Mouse (Mus musculus): Measurements from ENCODE around the gene Fbrsl1. TPM values are rescaled to one million over a fixed set of nuclear protein-coding genes. Genes with fewer than 3 reads are reported as not detected.

Gene Fbrsl1
- polyA plus RNA-seq, 1 experiment: 25.6 TPM

DNA sequence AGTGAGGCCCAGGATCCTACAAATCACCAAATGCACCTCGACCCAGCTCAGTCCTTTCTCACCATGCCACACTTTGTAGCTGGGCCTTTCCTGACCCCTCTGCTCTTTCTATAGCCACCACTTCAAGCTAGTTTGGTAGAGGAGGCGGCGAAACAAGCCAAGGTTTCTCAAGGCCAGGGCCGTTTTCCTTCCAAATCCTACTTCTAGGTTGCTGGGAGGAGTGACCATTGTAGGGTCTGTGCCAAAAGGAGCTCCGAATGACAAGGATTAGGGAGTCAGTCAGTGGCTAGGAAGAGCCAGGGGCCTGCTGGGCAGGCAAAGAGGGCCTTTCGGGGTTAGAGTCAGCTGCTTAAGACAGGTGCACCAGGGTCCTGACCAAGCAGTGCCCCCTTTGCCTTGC lies 63.8 kb downstream of the Fbrsl1 start:
- 89% methylated on average over 6 of the region's 6 CpGs for WGBS
- TF ChIP-seq CTCF (IDR thresholded peaks at IDR 0.05; ENCODE audit: control insufficient read depth, insufficient read depth, low read length) (no peak), POLR2A (IDR thresholded peaks at IDR 0.05; ENCODE audit: borderline replicate concordance, control insufficient read depth, low read depth, low read length) (no peak)

DNA sequence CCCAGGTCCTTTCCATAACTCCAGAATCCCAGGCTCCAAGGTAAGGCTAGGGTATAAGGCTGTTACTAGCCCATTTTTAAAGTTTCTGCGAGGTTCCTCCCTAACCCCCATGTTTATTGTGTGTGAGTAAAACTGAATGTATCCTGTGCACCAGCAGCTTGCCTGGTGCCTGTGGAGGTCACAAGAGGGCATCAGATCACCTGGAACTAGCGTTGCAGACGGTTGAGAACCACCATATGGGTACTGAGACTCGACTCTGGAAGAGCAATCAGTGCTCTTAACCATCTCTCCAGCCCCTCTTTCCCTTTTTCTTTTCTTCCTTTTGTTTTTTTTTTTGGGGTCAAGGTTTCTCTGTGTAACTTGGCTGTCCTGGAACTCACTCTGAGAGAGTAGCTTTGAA lies 68.5 kb downstream of the Fbrsl1 start:
- TF ChIP-seq POLR2A (IDR thresholded peaks at IDR 0.05; ENCODE audit: borderline replicate concordance, control insufficient read depth, low read depth, low read length) (no peak), CTCF (IDR thresholded peaks at IDR 0.05; ENCODE audit: control insufficient read depth, insufficient read depth, low read length) (no peak)

More for the DNA sequence above, 63.8 kb downstream of the Fbrsl1 start:
- Histone ChIP-seq H3K27ac (ENCODE audit: control insufficient read depth, insufficient read depth, low read depth, low read length, poor library complexity) (no peak overlapping the region), H3K4me3 (replicated peaks; ENCODE audit: control insufficient read depth, low read depth, low read length) (no peak overlapping the region), H3K4me1 (ENCODE audit: control insufficient read depth, insufficient read depth, low read length) (no peaks in the 10 kb centered on the region)

DNA sequence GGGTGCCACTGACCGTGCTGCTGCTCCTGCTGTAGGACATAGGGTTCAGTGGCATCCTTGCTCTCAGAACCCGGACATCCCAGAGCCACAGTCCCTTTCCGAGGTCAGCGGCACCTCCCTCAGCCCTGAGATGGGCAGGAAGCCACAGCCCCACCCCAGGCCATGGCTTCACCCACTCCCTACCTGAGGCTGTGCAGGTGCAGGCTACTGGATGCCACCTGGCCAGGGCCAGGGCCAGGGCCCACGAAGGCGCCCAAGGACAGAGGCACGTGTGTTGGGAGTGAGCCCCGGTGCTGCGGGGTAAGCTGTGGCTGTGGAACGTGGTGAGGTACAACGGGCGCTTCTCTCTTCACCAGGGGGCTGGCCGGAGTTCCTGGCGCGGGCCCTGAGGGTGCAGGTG lies 69.2 kb downstream of the Fbrsl1 start:
- 93% methylated on average over 15 of the region's 15 CpGs for WGBS
- no peak overlapping the region for H3K27ac ChIP-seq (ENCODE audit: control insufficient read depth, insufficient read depth, low read depth, low read length, poor library complexity)
- TF ChIP-seq POLR2A (IDR thresholded peaks at IDR 0.05; ENCODE audit: borderline replicate concordance, control insufficient read depth, low read depth, low read length) (no peak), CTCF (IDR thresholded peaks at IDR 0.05; ENCODE audit: control insufficient read depth, insufficient read depth, low read length) (no peak)
- no peaks in the 10 kb centered on the region for H3K4me1 ChIP-seq (ENCODE audit: control insufficient read depth, insufficient read depth, low read length)
- H3K4me3 ChIP-seq (replicated peaks; ENCODE audit: control insufficient read depth, low read depth, low read length): no peak overlapping the region

More for the DNA sequence above, 68.5 kb downstream of the Fbrsl1 start:
- Histone ChIP-seq H3K4me3 (replicated peaks; ENCODE audit: control insufficient read depth, low read depth, low read length) (no peak overlapping the region), H3K4me1 (ENCODE audit: control insufficient read depth, insufficient read depth, low read length) (no peaks in the 10 kb centered on the region), H3K27ac (ENCODE audit: control insufficient read depth, insufficient read depth, low read depth, low read length, poor library complexity) (no peak overlapping the region)
- 84% methylated on average over 4 of the region's 4 CpGs for WGBS

DNA sequence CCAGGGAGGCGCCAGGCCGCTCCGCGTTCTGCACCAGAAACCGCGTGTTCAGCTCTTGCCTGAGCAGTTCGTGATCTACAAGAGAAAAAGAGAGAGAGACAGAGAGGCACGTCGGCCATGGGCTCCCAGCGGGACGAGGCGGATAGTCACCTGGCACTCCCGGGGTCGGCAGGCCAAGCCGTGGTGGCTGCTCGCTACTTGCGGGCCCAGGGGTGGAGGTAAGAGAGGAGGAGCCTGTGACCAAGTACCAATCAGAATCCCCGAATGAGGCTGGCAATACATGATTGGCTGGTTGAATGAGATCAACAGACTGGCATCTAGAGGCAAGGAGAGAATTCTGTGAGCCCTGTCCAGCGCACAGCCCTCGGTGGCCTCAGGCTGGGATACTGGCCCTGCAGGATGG lies 70.1 kb downstream of the Fbrsl1 start:
- 94% methylated on average over 20 of the region's 20 CpGs for WGBS
- H3K4me3 ChIP-seq (replicated peaks; ENCODE audit: control insufficient read depth, low read depth, low read length): no peak overlapping the region
- H3K27ac ChIP-seq (ENCODE audit: control insufficient read depth, insufficient read depth, low read depth, low read length, poor library complexity): no peak overlapping the region
- TF ChIP-seq POLR2A (IDR thresholded peaks at IDR 0.05; ENCODE audit: borderline replicate concordance, control insufficient read depth, low read depth, low read length) (no peak), CTCF (IDR thresholded peaks at IDR 0.05; ENCODE audit: control insufficient read depth, insufficient read depth, low read length) (no peak)
- H3K4me1 ChIP-seq (ENCODE audit: control insufficient read depth, insufficient read depth, low read length): no peaks in the 10 kb centered on the region

DNA sequence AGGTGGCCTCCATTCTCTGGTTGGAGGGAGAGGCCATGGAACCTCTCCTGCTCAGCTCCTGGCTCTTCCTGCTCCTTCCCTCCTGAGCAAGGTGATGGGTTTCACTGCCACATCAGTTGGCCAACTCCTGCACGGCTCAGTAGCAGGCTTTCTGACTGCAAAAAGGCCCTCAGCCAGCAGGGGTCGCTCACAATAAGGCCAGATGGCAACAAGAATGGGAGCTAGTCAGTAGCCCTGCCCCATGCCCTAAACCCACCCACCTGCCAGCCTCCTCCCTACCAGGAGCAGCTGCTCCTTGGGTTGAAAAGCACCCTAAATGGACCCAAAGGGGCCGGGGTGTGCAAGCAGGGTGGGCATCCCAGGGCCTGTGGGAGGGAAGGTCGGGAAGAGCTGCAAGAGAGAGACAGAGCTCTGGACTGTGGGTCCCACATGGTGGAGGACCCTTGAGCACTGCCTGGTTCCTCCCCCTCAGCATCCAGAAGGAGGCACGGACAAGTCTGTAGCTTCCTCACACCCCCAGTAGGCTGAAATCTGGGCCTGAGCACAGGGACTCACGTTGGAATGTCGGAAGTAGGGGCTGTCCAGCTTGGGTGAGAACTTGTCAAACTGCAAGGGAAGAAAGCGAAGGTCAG lies 71.4 kb downstream of the Fbrsl1 start:
- H3K4me1 ChIP-seq (ENCODE audit: control insufficient read depth, insufficient read depth, low read length): no peaks in the 10 kb centered on the region
- no peak for TF ChIP-seq POLR2A (IDR thresholded peaks at IDR 0.05; ENCODE audit: borderline replicate concordance, control insufficient read depth, low read depth, low read length)
- TF ChIP-seq CTCF (IDR thresholded peaks at IDR 0.05; ENCODE audit: control insufficient read depth, insufficient read depth, low read length): peak; percentile 78
- H3K4me3 ChIP-seq (replicated peaks; ENCODE audit: control insufficient read depth, low read depth, low read length): no peak overlapping the region
- H3K27ac ChIP-seq (ENCODE audit: control insufficient read depth, insufficient read depth, low read depth, low read length, poor library complexity): no peak overlapping the region
- WGBS: 66% methylated on average over 8 of the region's 8 CpGs

DNA sequence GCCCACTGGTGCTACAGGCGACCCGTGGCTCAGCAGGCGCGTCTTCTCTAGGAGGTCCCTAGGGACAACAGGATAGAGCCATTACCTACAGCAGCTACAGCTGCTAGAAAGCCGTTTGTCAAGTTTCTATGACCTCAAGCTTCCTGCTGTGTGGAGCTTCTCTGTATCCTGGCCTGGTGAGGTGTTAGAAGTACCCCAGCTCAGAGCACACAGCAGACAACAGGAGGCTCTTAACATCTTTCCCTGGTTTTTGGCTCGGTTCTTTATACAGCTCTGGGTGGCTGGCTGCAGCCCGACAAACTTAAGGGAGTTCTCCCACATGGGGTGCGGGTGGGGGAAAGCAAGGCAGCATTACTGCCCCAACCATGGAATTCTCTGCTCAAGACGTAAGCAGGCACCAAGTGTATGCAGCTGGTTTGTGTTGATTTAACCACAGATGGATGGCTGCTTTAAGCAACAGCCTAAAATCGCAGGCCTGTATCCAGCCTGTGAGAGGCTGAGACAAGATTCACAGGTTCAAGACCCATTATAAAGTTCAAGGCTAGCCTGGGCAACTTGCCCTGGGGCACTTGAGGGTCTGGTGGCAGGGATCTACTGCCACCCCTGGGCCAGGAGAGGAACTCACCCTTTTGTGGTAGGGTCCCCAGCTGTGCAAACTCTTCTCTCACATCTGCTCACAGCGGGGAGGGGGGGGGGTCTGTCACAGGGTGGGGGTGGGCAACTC lies 84.3 kb downstream of the Fbrsl1 start:
- Histone ChIP-seq H3K4me3 (replicated peaks; ENCODE audit: control insufficient read depth, low read depth, low read length) (no peak overlapping the region), H3K4me1 (ENCODE audit: control insufficient read depth, insufficient read depth, low read length) (no peaks in the 10 kb centered on the region; the same call in 1 of the 2 replicates), H3K27ac (ENCODE audit: control insufficient read depth, insufficient read depth, low read depth, low read length, poor library complexity) (no peak overlapping the region)
- no peak for TF ChIP-seq POLR2A (IDR thresholded peaks at IDR 0.05; ENCODE audit: borderline replicate concordance, control insufficient read depth, low read depth, low read length)
- no peak for TF ChIP-seq CTCF (IDR thresholded peaks at IDR 0.05; ENCODE audit: control insufficient read depth, insufficient read depth, low read length)
- WGBS: 73% methylated on average over 11 of the region's 11 CpGs

DNA sequence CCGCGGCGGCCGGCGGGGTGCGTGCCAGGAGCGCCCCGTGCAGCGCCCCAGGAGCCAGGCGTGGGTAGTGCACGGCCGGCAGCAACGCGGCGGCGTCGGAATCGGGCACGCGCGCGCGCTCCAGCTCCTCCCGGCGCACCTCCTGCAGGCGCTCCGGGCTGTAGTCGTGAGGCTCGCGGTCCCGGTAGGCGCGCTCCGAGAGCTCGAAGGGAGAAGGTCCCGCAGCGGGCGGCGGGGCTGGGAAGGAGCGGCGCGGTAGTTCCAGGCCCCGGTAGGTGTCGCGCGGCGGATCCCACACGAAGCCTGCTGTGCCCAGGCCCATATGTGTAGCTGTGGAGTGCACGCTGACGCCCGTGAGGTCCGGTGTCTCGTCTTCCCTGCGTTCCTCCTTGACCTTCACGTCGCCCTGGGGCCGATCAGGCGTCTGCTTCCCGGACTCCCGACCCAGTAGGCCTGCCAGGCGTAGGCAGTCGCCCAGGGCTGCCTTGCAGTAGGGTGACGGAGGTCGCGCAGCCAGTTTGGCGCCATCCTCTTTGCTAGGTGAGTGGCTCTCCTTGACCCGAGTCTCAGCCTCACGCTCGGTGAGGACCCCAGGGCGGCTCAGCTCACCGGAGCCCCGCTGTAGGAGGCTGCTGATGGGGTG lies 85.0 kb downstream of the Fbrsl1 start:
- peak overlapping the region; percentile 22; the same call in 1 of the 2 replicates for H3K27ac ChIP-seq (ENCODE audit: control insufficient read depth, insufficient read depth, low read depth, low read length, poor library complexity)
- H3K4me1 ChIP-seq (ENCODE audit: control insufficient read depth, insufficient read depth, low read length): no peaks in the 10 kb centered on the region; the same call in 1 of the 2 replicates
- H3K4me3 ChIP-seq (replicated peaks; ENCODE audit: control insufficient read depth, low read depth, low read length): peak overlapping the region; percentile 38
- 8% methylated on average over 72 of the region's 72 CpGs for WGBS
- TF ChIP-seq POLR2A (IDR thresholded peaks at IDR 0.05; ENCODE audit: borderline replicate concordance, control insufficient read depth, low read depth, low read length) (no peak), CTCF (IDR thresholded peaks at IDR 0.05; ENCODE audit: control insufficient read depth, insufficient read depth, low read length) (no peak)

DNA sequence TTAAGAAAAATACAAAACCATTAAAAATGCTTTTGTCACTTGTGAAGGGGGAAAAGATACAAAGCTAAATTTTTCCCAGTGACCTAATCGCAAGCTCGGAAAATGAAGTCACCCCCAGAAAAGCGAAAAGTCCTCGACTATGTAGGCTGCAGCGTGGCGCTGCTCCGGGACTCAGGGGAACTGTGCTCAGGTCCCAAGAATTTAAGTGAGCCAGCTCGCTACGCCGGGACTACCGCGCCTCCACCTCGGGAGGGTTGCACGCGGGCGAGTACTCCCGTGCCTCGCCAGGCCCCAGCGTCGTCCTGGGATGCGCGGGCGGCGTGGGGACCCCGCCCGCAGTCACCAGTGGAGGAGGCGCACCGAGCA lies 85.5 kb downstream of the Fbrsl1 start:
- Histone ChIP-seq H3K4me3 (replicated peaks; ENCODE audit: control insufficient read depth, low read depth, low read length) (peak overlapping the region; percentile 9), H3K27ac (ENCODE audit: control insufficient read depth, insufficient read depth, low read depth, low read length, poor library complexity) (peak overlapping the region; percentile 22; the same call in 1 of the 2 replicates), H3K4me1 (ENCODE audit: control insufficient read depth, insufficient read depth, low read length) (no peaks in the 10 kb centered on the region; the same call in 1 of the 2 replicates)
- TF ChIP-seq POLR2A (IDR thresholded peaks at IDR 0.05; ENCODE audit: borderline replicate concordance, control insufficient read depth, low read depth, low read length) (no peak), CTCF (IDR thresholded peaks at IDR 0.05; ENCODE audit: control insufficient read depth, insufficient read depth, low read length) (no peak)
- 1% methylated on average over 28 of the region's 28 CpGs for WGBS

Data from bone marrow, adult 2 months (tissue).